21 mouse cellular contexts compared by ENCODE assay signal in the genomic region with DNA sequence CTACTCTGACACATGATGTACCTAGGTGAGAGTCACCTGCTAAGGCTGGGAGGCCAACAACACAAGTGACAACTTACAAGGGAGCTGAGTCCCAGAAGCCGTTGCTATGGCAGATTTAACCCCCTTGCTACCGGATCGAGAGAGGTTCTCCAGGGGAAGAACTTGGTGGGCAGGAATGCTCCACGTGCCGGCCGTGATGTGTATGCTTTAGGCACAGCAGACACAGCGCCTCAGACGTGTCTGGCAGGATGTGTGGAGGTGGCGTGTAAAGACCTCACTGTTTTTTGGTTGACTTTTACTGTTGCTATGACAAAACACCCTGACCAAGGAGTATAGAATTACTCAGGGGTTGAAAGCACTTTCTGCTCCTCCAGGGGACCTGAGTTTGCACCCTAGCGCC. TPM values are rescaled to one million over a fixed set of nuclear protein-coding genes. Genes with fewer than 3 reads are reported as not detected.
DNase-seq lines count a peak whose midpoint lies in the region; ATAC-seq and TF ChIP-seq lines count a peak whose summit lies in the region.
"Had no signal": no experiment of that assay in that cellular context is flagged by ENCODE, and none has a peak within 500 bp of the region (broad histone marks: within the 10 kb centered on the region; RNA-seq: fewer than 3 reads in every experiment).

No protein-coding gene starts in this region.

- H3K9me3 ChIP-seq in forebrain, postnatal 0 days (ENCODE audit: low read length): no peaks in the 10 kb centered on the region
- peaks cover 6% of the 10 kb centered on the region; the same call in 1 of the 2 replicates for H3K9me3 ChIP-seq in forebrain, embryonic 14.5 days (replicated peaks; ENCODE audit: control insufficient read depth, low read length)
- H3K9me3 ChIP-seq: kidney, embryonic 15.5 days; limb, embryonic 13.5 days had no signal

- no peak for DNase-seq in forebrain, postnatal 0 days
- no peak for DNase-seq in forebrain, embryonic 14.5 days (ENCODE audit: low spot score)
- DNase-seq in thymus, adult 2 months: no peak
- DNase-seq in thymus, postnatal 0 days (ENCODE audit: low spot score): no peak
- peak; percentile 84 for DNase-seq in induced T-regulatory cell, adult 2 months (ENCODE audit: low read depth)
- DNase-seq in ovary, postnatal 36 days (ENCODE audit: low spot score): no peak
- DNase-seq: adrenal gland, adult 8-10 months; kidney, adult 11 months had no signal

- no peak overlapping the region for H3K4me3 ChIP-seq in forebrain, postnatal 0 days (ENCODE audit: low read depth, low read length)
- no peak overlapping the region for H3K4me3 ChIP-seq in forebrain, embryonic 14.5 days (ENCODE audit: low read depth, low read length)
- H3K4me3 ChIP-seq in thymus, adult 2 months (ENCODE audit: control insufficient read depth, insufficient read depth, low read length): no peak overlapping the region
- H3K4me3 ChIP-seq in small intestine, adult 2 months (ENCODE audit: low read depth, low read length): no peak overlapping the region
- H3K4me3 ChIP-seq: forebrain, embryonic 13.5 days; heart, adult 2 months; heart, embryonic 12.5 days; hindbrain, embryonic 13.5 days; kidney, embryonic 15.5 days; left cerebral cortex, adult 2 months; limb, embryonic 13.5 days; midbrain, embryonic 10.5 days; myocyte had no signal

- 82% methylated on average over 10 of the region's 10 CpGs for WGBS in forebrain, postnatal 0 days
- WGBS in forebrain, embryonic 14.5 days: 87% methylated on average over 10 of the region's 10 CpGs
- 80% methylated on average over 10 of the region's 10 CpGs for WGBS in thymus, adult 2 months
- 70% methylated on average over 10 of the region's 10 CpGs for WGBS in small intestine, adult 2 months

- no peak overlapping the region for H3K9ac ChIP-seq in forebrain, postnatal 0 days
- no peak overlapping the region for H3K9ac ChIP-seq in forebrain, embryonic 14.5 days (ENCODE audit: low read length)
- H3K9ac ChIP-seq: forebrain, embryonic 13.5 days; heart, embryonic 12.5 days; hindbrain, embryonic 13.5 days; kidney, embryonic 15.5 days; limb, embryonic 13.5 days had no signal

- peak; percentile 12; the same call in 1 of the 2 replicates for ATAC-seq in forebrain, postnatal 0 days
- no peak for ATAC-seq in forebrain, embryonic 14.5 days
- no peak for ATAC-seq in cerebellum, adult (ENCODE audit: insufficient number of reproducible peaks, low FRiP score, low TSS enrichment)
- ATAC-seq: forebrain, embryonic 13.5 days had no signal

- no peak overlapping the region for H3K4me2 ChIP-seq in forebrain, postnatal 0 days (ENCODE audit: low read depth)
- H3K4me2 ChIP-seq in forebrain, embryonic 14.5 days (ENCODE audit: low read length): no peak overlapping the region
- H3K4me2 ChIP-seq: forebrain, embryonic 13.5 days; heart, embryonic 12.5 days; hindbrain, embryonic 13.5 days; kidney, embryonic 15.5 days; limb, embryonic 13.5 days; liver, embryonic 11.5 days had no signal

- H3K36me3 ChIP-seq in forebrain, postnatal 0 days (ENCODE audit: insufficient read depth): no peaks in the 10 kb centered on the region
- H3K36me3 ChIP-seq in forebrain, embryonic 14.5 days (ENCODE audit: control insufficient read depth, insufficient read depth, low read length): no peaks in the 10 kb centered on the region
- H3K36me3 ChIP-seq in thymus, adult 2 months (ENCODE audit: control insufficient read depth, insufficient read depth, low read length): no peaks in the 10 kb centered on the region
- no peaks in the 10 kb centered on the region for H3K36me3 ChIP-seq in small intestine, adult 2 months (ENCODE audit: control insufficient read depth, insufficient read depth, low read length)
- H3K36me3 ChIP-seq: heart, embryonic 12.5 days; hindbrain, embryonic 13.5 days; kidney, embryonic 15.5 days; limb, embryonic 13.5 days; midbrain, embryonic 10.5 days had no signal

- no peak for TF ChIP-seq CTCF in forebrain, postnatal 0 days (IDR thresholded peaks at IDR 0.05; ENCODE audit: low read depth)
- TF ChIP-seq CTCF in thymus, adult 2 months (IDR thresholded peaks at IDR 0.05; ENCODE audit: borderline replicate concordance, control insufficient read depth, extremely low read depth, insufficient read depth, low read length, poor library complexity): no peak
- TF ChIP-seq CTCF in small intestine, adult 2 months (IDR thresholded peaks at IDR 0.05; ENCODE audit: extremely low read depth, insufficient read length, insufficient replicate concordance, low read depth, low read length): no peak

- H3K27ac ChIP-seq in forebrain, postnatal 0 days (ENCODE audit: low read depth, low read length): no peak overlapping the region
- H3K27ac ChIP-seq in forebrain, embryonic 14.5 days (ENCODE audit: low read depth, low read length): no peak overlapping the region
- H3K27ac ChIP-seq in thymus, adult 2 months (ENCODE audit: control insufficient read depth, insufficient read depth, low read length): peak overlapping the region; percentile 6; the same call in 1 of the 2 replicates
- H3K27ac ChIP-seq in small intestine, adult 2 months (ENCODE audit: insufficient read depth, low read depth, low read length): 0 out of 2 replicates have a peak overlapping the region, but pooled peaks have one; percentile 8
- H3K27ac ChIP-seq: forebrain, embryonic 13.5 days; heart, adult 2 months; hindbrain, embryonic 13.5 days; kidney, embryonic 15.5 days; left cerebral cortex, adult 2 months; limb, embryonic 13.5 days had no signal

- TF ChIP-seq POLR2A in thymus, adult 2 months (IDR thresholded peaks at IDR 0.05; ENCODE audit: control insufficient read depth, extremely low read depth, insufficient read depth, low read length, poor library complexity): no peak
- no peak for TF ChIP-seq POLR2A in small intestine, adult 2 months (IDR thresholded peaks at IDR 0.05; ENCODE audit: low read depth, low read length)

- H3K27me3 ChIP-seq in forebrain, postnatal 0 days (ENCODE audit: insufficient read depth, low read length): no peaks in the 10 kb centered on the region
- H3K27me3 ChIP-seq in forebrain, embryonic 14.5 days (replicated peaks; ENCODE audit: control insufficient read depth, insufficient read depth, low read length): no peaks in the 10 kb centered on the region
- H3K27me3 ChIP-seq in thymus, adult 2 months (ENCODE audit: control insufficient read depth, insufficient read depth, low read length): no peaks in the 10 kb centered on the region
- H3K27me3 ChIP-seq in small intestine, adult 2 months (ENCODE audit: control insufficient read depth, insufficient read depth, low read length): no peaks in the 10 kb centered on the region
- H3K27me3 ChIP-seq: forebrain, embryonic 13.5 days; heart, embryonic 12.5 days; hindbrain, embryonic 13.5 days; kidney, embryonic 15.5 days; limb, embryonic 13.5 days had no signal

- no peaks in the 10 kb centered on the region for H3K4me1 ChIP-seq in forebrain, postnatal 0 days (ENCODE audit: insufficient read depth)
- H3K4me1 ChIP-seq in forebrain, embryonic 14.5 days (ENCODE audit: control insufficient read depth, insufficient read depth, low read length): no peaks in the 10 kb centered on the region
- peaks cover 20% of the 10 kb centered on the region for H3K4me1 ChIP-seq in thymus, adult 2 months (replicated peaks; ENCODE audit: control insufficient read depth, insufficient read depth, low read length)
- no peaks in the 10 kb centered on the region; the same call in 1 of the 2 replicates for H3K4me1 ChIP-seq in small intestine, adult 2 months (ENCODE audit: control insufficient read depth, insufficient read depth, insufficient read length, low read length)

RNA-seq across cellular contexts. Expression of gene Rflna, which starts 58.6 kb away (rescaled TPM):
- total RNA-seq in forebrain, postnatal 0 days (2014; rRNA removed): 3.2 and 6.2 TPM in 2 replicates
- polyA plus RNA-seq in forebrain, postnatal 0 days (2015; fragmentation: Nextera tagmentation; extraction: Ambion mirVana): 4.4 and 4.8 TPM in 2 replicates
- 3.2 and 3.5 TPM in 2 replicates for polyA plus RNA-seq in forebrain, embryonic 14.5 days (2014; fragmentation: Nextera tagmentation; extraction: Ambion mirVana)
- 3.4 and 4.5 TPM in 2 replicates for polyA plus RNA-seq in thymus, adult 2 months (2012; rRNA removed)
- polyA plus RNA-seq in thymus, postnatal 0 days (2015; fragmentation: Nextera tagmentation; extraction: Ambion mirVana): 0.51 and 0.61 TPM in 2 replicates
- 4.0 and 4.5 TPM in 2 replicates for polyA plus RNA-seq in small intestine, adult 2 months (2012; rRNA removed)
- total RNA-seq: gastrocnemius, adult 18-20 months had no signal

Comparison
In these comparisons a context has a peak if more than half of its experiments do, and no peak if none do; other contexts are left out.
1. H3K27ac ChIP-seq: peak in thymus, adult 2 months (single experiment) and small intestine, adult 2 months (single experiment); none in forebrain, postnatal 0 days (single experiment) and forebrain, embryonic 14.5 days (single experiment).